Mouse (Mus musculus) heart, postnatal 0 days (tissue): ENCODE data around the gene Gna14. TPM values are rescaled to one million over a fixed set of nuclear protein-coding genes. Genes with fewer than 3 reads are reported as not detected.
A peak's percentile ranks its signal among the peaks of the same experiment; 100 is the strongest.

Experiments used
- ATAC-seq: fragments of 200-750 bp; cut with Nextera tagmentation; 2 replicates; pipeline ENCODE4 v1.8.0; 2017; ENCODE audit warnings: low read depth, moderate number of reproducible peaks, moderate library complexity; ENCODE audit not compliant: insufficient read depth
- DNase-seq: peaks from one replicate; pipeline ENCODE4 v3.0.0-alpha.2; 2016; ENCODE audit warnings: low spot score
- H3K27ac ChIP-seq: fragments of 300-500 bp; sonication (generic); 2 replicates; pipeline ENCODE4 v1.5.1; 2014; ENCODE audit warnings: low read depth, mild to moderate bottlenecking
- H3K27me3 ChIP-seq: fragments of 300-500 bp; sonication (generic); 2 replicates; pipeline ENCODE4 v1.6.1; 2014; ENCODE audit warnings: low read length, mixed read lengths; ENCODE audit not compliant: control insufficient read depth, insufficient read depth
- H3K36me3 ChIP-seq: fragments of 300-500 bp; sonication (generic); replicated peaks from 2 replicates; pipeline ENCODE4 v1.6.1; 2014; ENCODE audit warnings: low read length, mixed read lengths; ENCODE audit not compliant: control insufficient read depth, insufficient read depth
- H3K4me1 ChIP-seq: fragments of 300-500 bp; sonication (generic); 2 replicates; pipeline ENCODE4 v1.6.1; 2014; ENCODE audit warnings: antibody characterized with exemption; ENCODE audit not compliant: control insufficient read depth, insufficient read depth
- H3K4me2 ChIP-seq: fragments of 300-500 bp; sonication (generic); 2 replicates; pipeline ENCODE4 v1.6.1; 2014; ENCODE audit warnings: low read depth, mild to moderate bottlenecking, low read length, moderate library complexity
- H3K4me3 ChIP-seq: fragments of 300-500 bp; sonication (generic); 2 replicates; pipeline ENCODE4 v1.5.1; 2014; ENCODE audit warnings: low read depth, low read length
- H3K9ac ChIP-seq: fragments of 300-500 bp; sonication (generic); replicated peaks from 2 replicates; pipeline ENCODE4 v1.6.1; 2014; ENCODE audit warnings: low read depth, low read length, mixed read lengths
- H3K9me3 ChIP-seq: fragments of 300-500 bp; sonication (generic); replicated peaks from 2 replicates; pipeline ENCODE4 v1.6.1; 2016; ENCODE audit warnings: low read length; ENCODE audit not compliant: control insufficient read depth
- CTCF ChIP-seq: IDR thresholded peaks from 2 replicates; pipeline ENCODE4 v1.5.1; 2016; ENCODE audit warnings: antibody characterized with exemption, control low read depth, low read depth
- EP300 ChIP-seq: IDR thresholded peaks from 2 replicates; pipeline ENCODE4 v1.6.1; 2016; ENCODE audit warnings: antibody characterized with exemption, low read depth
- WGBS: fragments of 180-500 bp; shearing (Covaris S2); extraction: QIAGEN DNeasy Blood & Tissue Kit; methylation state at CpG from one replicate; pipeline ENCODE4 v1.1.7; 2014; 5-methylcytosine and 5-hydroxymethylcytosine counted together
- polyA plus RNA-seq: library from polyadenylated mRNA; unstranded; fragments of >200 nt; fragmentation: Nextera tagmentation; extraction: Ambion mirVana; gene quantifications from 2 replicates; pipeline ENCODE4 v1.2.1, GENCODE M21; 2015
- total RNA-seq: library from RNA; depleted of rRNA; stranded (reverse); fragments of >200 nt; gene quantifications from 2 replicates; pipeline ENCODE4 v1.2.3, GENCODE M21; 2014; ENCODE audit warnings: low replicate concordance

The Gna14 gene
- total and polyA plus RNA-seq, 2 experiments from 2014 or later = 0.33 to 3.1 TPM

DNA sequence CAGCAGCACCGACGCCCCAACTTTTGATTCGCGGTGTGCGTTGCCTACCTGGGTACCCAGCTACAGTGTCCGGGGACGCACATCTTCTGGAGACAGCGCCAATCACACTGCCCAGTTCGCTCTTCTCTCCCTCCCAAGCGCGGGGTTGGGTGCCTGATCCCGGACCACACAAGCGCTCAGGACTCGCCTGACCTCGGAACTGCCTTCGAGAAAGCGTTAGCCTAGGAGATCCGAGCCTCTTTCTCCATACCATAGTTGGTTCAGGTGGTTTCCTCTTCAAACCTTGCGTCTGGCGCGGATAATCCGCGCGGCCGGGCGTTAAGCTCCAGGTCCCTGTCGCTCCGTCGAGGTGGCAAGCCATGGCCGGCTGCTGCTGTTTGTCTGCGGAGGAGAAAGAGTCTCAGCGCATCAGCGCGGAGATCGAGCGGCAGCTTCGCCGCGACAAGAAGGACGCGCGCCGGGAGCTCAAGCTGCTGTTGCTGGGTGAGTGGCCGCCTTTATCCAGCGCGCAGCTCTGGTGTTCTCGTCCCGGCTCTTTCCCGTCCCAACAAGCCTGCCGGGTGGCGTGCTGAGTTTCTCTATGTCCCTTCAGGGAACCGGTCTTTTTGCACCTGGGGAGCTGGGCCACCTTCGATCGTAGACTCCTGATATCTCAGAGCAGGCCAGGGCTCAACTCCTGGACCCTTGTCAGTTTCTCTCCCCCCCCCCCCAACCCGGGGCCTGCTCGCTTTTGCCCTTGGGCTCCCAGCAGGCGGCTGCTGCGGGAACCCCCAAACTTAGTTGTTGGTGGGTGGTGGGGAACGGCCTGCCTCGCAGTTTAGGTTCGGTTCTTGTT, 990 bp downstream of the Gna14 start:
- Histone ChIP-seq H3K9ac (no peak overlapping the region), H3K4me2 (peak overlapping the region; percentile 73), H3K27me3 (peaks cover 33% of the 10 kb centered on the region), H3K9me3 (no peaks in the 10 kb centered on the region), H3K4me3 (peak overlapping the region; percentile 45), H3K4me1 (peaks cover 16% of the 10 kb centered on the region; the same call in 1 of the 2 replicates), H3K27ac (no peak overlapping the region), H3K36me3 (no peaks in the 10 kb centered on the region)
- DNase-seq (no peak), ATAC-seq (no peak)
- TF ChIP-seq CTCF (no peak), EP300 (no peak)
- WGBS = 9% methylated on average over 60 of the region's 61 CpGs

DNA sequence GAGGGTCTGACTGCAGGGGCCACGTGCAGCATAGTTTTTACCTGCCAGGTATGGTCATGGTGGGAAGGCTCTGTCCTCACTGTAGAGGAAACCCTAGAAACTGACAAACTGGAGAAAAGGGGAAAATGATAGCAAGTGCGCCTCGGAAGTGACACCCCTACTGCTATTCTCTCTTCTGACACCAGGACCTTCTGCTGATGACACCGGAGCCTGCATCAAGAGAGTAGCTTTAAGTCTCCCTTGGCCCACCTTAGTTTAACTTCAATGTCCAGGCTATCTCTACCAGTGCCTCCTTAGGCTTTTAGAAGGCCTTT, 1.6 kb downstream of the Gna14 start:
- ATAC-seq = no peak
- no peak overlapping the region for H3K27ac ChIP-seq

DNA sequence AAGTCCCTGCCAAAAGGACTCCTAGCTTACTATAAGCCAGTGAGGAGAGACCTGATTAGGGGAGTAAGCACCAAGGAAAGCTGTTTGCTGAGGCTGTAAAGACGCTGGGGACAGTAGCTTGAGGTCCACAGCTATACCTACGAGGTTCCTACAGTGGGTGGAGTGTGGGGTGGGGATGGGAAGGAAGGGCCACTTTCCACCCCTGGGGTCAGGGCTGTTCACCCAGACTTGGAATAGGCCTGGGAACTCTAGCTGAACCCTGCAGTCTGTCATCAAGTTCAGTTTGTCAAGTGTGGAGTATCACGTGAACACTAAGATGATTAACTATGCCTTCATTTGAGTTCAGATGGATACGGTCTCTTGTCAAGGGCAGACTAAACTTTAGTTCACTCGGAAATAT, 2.3 kb downstream of the Gna14 start:
- H3K9me3 ChIP-seq = no peaks in the 10 kb centered on the region
- peaks cover 16% of the 10 kb centered on the region; the same call in 1 of the 2 replicates for H3K4me1 ChIP-seq
- no peak overlapping the region for H3K4me2 ChIP-seq
- H3K27me3 ChIP-seq = peaks cover 33% of the 10 kb centered on the region
- ATAC-seq (no peak), DNase-seq (no peak)
- no peaks in the 10 kb centered on the region for H3K36me3 ChIP-seq
- no peak for TF ChIP-seq CTCF
- TF ChIP-seq EP300 = no peak
- 48% methylated on average over 5 of the region's 5 CpGs for WGBS
- no peak overlapping the region for H3K4me3 ChIP-seq
- H3K27ac ChIP-seq = no peak overlapping the region
- H3K9ac ChIP-seq = no peak overlapping the region

More for the DNA sequence above, 1.6 kb downstream of the Gna14 start:
- Histone ChIP-seq H3K27me3 (peaks cover 33% of the 10 kb centered on the region), H3K9me3 (no peaks in the 10 kb centered on the region), H3K4me2 (no peak overlapping the region), H3K9ac (no peak overlapping the region), H3K4me1 (peaks cover 16% of the 10 kb centered on the region; the same call in 1 of the 2 replicates), H3K4me3 (no peak overlapping the region), H3K36me3 (no peaks in the 10 kb centered on the region)
- DNase-seq = no peak
- 87% methylated on average over 4 of the region's 4 CpGs for WGBS
- TF ChIP-seq CTCF (no peak), EP300 (no peak)

DNA sequence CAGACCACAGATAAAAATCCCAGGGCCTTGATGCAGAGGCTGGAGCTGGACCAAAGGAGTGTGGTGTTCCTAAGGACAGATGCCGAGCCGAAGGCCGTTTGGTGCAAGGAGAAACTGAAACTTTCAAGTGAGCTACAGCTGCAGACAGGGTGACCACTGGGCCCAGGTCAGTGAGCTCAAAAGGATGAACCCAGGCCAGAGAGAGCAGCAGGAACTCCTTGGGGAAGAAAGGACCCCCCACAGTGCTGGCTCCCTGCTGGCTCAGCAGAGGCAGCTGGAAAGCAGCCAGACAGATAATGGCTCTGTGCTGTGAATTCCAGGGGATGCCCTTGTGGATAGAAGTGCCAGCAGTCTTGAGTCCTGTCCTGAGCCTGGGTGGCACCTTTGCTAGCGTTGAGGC, 3.7 kb downstream of the Gna14 start:
- Histone ChIP-seq H3K27me3 (peaks cover 30% of the 10 kb centered on the region), H3K9me3 (no peaks in the 10 kb centered on the region), H3K9ac (no peak overlapping the region), H3K4me2 (no peak overlapping the region), H3K27ac (no peak overlapping the region), H3K4me1 (peaks cover 16% of the 10 kb centered on the region; the same call in 1 of the 2 replicates), H3K4me3 (no peak overlapping the region), H3K36me3 (no peaks in the 10 kb centered on the region)
- ATAC-seq (no peak), DNase-seq (no peak)
- WGBS = 50% methylated on average over 4 of the region's 4 CpGs
- TF ChIP-seq EP300 = no peak
- TF ChIP-seq CTCF = no peak

DNA sequence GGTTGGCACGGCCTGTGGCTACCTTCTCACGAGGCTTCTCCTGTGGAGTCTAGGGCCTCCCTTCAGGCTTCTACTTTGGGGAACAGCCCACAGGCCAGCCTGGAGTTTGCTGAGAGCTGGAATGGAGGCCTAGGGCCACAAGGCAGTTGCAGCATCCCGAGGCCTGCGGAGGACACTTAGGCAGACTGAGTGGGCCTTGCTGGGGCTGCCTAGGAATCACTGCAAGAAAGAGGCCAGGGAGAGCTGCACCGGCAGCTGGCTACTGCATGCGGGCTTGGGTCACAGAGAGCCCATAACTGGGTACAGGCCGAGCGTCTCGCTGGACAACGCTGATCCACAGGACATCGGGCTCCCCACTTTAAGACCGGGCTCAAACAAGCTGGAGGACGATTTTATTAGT, 4.3 kb downstream of the Gna14 start:
- no peak for DNase-seq
- no peak for ATAC-seq
- H3K27ac ChIP-seq = no peak overlapping the region

More for the DNA sequence above, 4.3 kb downstream of the Gna14 start:
- H3K9ac ChIP-seq = no peak overlapping the region
- peaks cover 24% of the 10 kb centered on the region for H3K27me3 ChIP-seq
- peaks cover 16% of the 10 kb centered on the region; the same call in 1 of the 2 replicates for H3K4me1 ChIP-seq
- TF ChIP-seq EP300 = no peak
- TF ChIP-seq CTCF = no peak
- WGBS = 62% methylated on average over 13 of the region's 13 CpGs
- H3K4me2 ChIP-seq = no peak overlapping the region
- no peaks in the 10 kb centered on the region for H3K9me3 ChIP-seq
- no peaks in the 10 kb centered on the region for H3K36me3 ChIP-seq
- no peak overlapping the region for H3K4me3 ChIP-seq
